Mouse (Mus musculus): ENCODE measurements around the gene Cd2bp2.

DNA sequence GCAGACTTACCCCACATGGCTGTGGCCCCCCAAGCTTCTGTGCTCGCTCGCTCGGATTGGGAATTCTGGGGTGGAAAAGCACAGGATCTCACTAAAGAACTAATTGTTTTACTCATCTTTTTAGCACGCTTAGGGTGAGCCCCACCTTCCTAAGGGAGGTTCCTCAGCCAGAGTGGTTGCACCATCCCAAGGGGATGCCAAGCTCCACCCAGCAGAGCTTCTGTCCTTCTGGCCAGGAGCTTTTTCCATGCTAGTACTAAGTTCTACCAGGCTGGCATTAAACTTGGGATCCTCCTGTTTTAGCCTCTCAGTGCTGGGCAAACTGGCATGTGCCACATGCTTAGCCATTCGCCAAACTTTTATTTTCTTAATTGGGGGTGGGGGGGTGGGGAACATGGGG, 33.3 kb downstream of the Cd2bp2 start:
- TF ChIP-seq POLR2A (IDR thresholded peaks at IDR 0.05; ENCODE audit: borderline replicate concordance, low read depth, low read length) (no peak), CTCF (IDR thresholded peaks at IDR 0.05; ENCODE audit: low read depth, low read length) (no peak)
